Mouse (Mus musculus) adrenal gland, postnatal 25 days (tissue): ENCODE results near the gene Ckb. TPM values are rescaled to one million over a fixed set of nuclear protein-coding genes. Genes with fewer than 3 reads are reported as not detected.
"Not testable (repeated sequence)": the region's sequence is repeated elsewhere in the genome, so short reads cannot be mapped to it uniquely, and the experiment has no call there.

Experiments used
- DNase-seq: peaks from one replicate; pipeline ENCODE4 v3.0.0; 2021; ENCODE audit warnings: mixed read lengths
- long read RNA-seq: library from polyadenylated mRNA; stranded (forward); transcript quantifications from one replicate; pipeline ENCODE4 v2.0.0, GENCODE M21; 2021
- total RNA-seq: library from RNA; stranded (reverse); gene quantifications from 2 replicates; pipeline ENCODE4 v1.2.3, GENCODE M21; 2021

Ckb gene
- 24.3 and 27.3 TPM in 2 replicates for total RNA-seq
- long read RNA-seq, transcript Ckb-201 (8 exons, 1,472 nt), result major isoform, 74 of 91 reads
- long read RNA-seq, partial matches to known transcripts, result 11 of 91 reads
- long read RNA-seq, other reads (novel, unspliced or antisense), result 6 of 91 reads

DNA sequence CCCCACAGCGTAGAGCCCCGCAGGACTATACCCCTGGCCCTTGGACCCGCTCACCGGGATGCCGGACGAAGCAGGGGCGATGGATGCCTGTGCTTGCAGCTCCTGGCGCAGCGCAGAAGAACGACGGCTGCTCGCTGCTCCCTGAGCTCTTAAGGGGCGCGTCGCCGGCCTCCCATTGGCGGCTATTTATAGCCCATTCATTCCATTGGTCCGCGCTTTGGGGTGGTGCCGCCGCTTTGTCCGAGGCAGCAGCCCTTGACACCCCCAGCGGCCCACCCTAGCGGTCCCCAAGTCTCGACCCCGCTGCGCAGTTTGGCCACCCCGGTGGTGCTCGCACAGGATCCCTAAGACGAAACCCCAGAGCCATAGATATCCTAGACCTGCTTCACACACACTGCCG is at the start of gene Ckb:
Ckb (minus strand) TSS at position 163 of the 400 bp plus-strand sequence.
- DNase-seq, result peak; percentile 76

DNA sequence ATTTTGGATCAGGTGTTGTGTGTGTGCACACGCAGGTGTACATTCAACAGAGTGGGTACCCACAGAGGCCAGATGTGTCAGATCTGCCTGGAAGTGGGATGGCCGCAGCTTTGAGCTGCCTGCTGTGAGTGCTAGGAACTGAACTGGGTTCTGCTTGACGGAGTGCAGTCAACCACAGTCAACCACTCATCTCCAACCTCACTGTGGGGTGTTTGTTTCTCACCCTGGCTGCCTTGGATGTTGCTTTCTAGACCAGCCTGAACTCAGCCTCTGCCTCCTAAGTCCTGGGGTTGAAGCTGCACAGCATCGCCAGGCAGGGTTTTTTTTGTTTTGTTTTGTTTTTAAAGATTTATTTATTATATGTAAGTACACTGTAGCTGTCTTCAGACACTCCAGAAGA is 48.1 kb upstream of the Ckb start:
- DNase-seq, result no peak

GRCm38 (mm10) chr12:111718656-111719055 is 46.5 kb upstream of the Ckb start:
- DNase-seq, result no peak

GRCm38 (mm10) chr12:111716505-111716904 is 44.4 kb upstream of the Ckb start:
- no peak for DNase-seq

DNA sequence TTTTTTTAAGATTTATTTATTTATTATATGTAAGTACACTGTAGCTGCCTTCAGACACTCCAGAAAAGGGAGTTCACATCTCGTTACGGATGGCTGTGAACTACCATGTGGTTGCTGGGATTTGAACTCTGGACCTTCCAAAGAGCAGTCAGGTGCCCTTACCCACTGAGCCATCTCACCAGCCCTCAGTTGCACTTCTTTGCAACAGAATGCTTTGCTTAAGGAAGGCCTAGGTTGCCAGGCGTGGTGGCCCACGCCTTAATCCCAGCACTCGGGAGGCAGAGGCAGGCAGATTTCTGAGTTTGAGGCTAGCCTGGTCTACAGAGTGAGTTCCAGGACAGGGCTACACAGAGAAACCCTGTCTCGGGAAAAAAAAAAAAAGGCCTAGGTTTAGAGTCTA is 41.7 kb upstream of the Ckb start:
- DNase-seq, result not testable (repeated sequence)

- peak; percentile 90 for DNase-seq
Observed at GRCm38 (mm10) chr12:111713004-111713651, 41.0 kb upstream of the Ckb start, which contains the start of the genes Bag5 and Apopt1. Bag5 (minus strand) TSS chr12:111713257. Apopt1 (plus strand) TSS chr12:111713261.

- no peak for DNase-seq
Observed at GRCm38 (mm10) chr12:111712476-111712875, 40.3 kb upstream of the Ckb start.

DNA sequence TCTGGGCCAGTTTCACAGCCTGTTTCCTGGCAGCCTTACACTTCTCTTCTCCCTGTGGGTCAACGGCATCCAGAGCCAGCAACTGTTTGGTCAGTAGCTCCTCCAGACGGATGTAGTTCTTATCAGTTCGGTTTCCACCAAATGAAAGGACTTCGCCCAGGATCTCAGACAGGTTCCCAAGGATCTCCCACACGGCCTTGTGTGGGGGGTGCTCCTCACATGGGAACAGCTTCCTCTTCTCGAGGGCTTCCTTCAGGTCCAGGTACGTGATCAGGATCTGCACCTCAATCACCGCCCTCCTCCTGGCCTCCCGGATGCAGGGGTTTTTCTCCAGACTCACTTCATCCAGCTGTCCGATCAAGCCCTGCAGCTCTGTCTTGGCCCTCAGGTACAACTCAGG is 38.0 kb upstream of the Ckb start:
- DNase-seq, result peak; percentile 0

GRCm38 (mm10) chr12:111708181-111708580 is 36.0 kb upstream of the Ckb start:
- peak; percentile 3 for DNase-seq

- peak; percentile 53 for DNase-seq
Observed at GRCm38 (mm10) chr12:111705186-111705973, 33.2 kb upstream of the Ckb start.

- peak; percentile 58 for DNase-seq
Observed at GRCm38 (mm10) chr12:111704609-111705008, 32.5 kb upstream of the Ckb start.

DNA sequence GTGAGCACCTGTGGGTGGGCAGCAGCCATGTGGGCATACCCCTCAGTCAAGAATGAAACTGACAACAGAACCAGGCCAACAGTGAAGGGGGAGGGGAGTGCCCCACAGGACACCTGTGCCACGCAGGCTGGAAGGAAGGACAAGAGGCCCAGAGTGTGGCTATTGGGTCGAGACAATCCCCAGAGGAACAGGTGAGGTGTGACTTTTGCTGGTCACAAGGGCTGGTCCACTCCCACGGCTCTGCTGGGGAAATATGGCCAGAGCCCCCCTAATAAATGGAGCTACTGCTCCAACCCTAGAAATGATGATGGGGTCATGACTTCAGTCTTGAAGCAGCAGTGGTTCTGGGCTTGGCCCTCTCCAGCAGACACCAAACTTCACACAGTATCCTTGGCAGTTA is 31.2 kb upstream of the Ckb start:
- no peak for DNase-seq

DNA sequence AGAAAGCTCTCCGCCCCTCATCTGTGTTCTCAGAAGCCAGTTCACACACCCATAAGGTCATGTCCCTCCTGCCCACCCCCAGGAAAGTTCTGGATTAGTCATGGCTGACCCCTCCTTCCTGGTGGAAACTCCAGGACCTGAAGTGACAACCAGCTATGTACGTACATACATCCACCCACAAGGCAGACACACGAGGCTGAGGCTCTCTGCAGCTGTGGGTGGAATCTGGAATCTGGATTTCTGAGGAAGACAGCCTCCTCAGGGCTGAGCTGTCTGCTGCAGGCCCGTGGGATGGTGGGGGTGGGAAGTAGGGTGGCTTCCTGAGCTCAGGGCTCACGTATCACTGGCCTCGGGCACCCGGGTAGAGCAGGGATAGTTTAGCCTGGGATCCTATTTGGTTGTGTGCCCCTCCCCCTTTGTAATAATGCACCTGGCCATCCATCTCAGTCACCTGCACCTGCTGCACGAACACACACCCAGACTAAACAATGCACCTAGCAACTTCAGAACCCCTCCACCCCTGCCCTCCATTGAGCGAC is 28.9 kb upstream of the Ckb start:
- DNase-seq, result no peak

GRCm38 (mm10) chr12:111699542-111699941 is 27.4 kb upstream of the Ckb start:
- no peak for DNase-seq

DNA sequence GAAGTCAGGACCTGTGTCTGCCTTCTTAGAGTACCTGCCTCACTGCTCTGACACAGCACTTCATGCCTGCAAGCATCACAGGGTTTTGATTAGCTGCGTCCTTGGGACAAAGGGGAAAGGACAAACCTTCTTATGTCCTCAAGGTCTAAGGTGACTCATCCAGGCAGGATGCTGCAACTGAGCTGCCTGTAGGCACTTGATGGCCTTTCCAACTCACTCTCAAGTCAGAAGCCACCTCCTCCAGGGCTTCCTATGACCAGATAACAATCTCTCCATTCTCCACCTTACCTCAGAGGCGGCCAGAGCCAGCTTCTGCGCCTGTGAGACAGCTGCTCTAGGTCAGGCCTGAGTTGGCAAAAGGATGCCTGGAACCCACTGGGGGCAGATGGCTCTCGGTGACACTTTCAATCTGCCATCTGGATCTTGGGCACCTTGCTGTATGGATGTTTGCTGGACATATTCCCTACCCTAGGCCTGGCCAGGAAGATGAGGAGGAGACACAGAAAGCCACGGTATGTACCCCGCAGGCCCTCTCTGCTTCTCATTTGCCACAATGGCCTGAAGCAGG is 26.3 kb upstream of the Ckb start:
- no peak for DNase-seq

GRCm38 (mm10) chr12:111697708-111698107 is 25.6 kb upstream of the Ckb start:
- DNase-seq, result no peak

DNA sequence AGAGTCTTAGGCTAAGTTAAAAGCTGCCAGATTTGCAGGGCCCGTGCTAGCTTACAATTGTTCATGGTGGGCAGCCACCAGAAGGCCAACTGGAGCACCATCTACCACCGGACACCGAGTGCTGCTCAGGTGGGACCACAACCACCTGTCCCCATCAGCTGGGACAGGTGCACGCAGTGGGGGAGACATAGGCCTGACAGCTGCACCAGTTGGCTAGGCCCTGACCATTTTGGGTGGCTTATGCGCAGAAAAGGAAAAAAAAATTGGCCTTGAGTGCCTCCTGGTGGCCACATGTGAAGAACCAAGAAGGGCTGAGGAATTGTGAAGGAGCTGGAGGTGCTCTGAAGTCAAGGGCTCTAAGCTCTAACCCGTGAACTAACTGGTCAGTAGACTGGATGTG is 24.1 kb upstream of the Ckb start:
- peak; percentile 60 for DNase-seq

- DNase-seq, result no peak
Observed at GRCm38 (mm10) chr12:111694880-111695804, 23.0 kb upstream of the Ckb start.

DNA sequence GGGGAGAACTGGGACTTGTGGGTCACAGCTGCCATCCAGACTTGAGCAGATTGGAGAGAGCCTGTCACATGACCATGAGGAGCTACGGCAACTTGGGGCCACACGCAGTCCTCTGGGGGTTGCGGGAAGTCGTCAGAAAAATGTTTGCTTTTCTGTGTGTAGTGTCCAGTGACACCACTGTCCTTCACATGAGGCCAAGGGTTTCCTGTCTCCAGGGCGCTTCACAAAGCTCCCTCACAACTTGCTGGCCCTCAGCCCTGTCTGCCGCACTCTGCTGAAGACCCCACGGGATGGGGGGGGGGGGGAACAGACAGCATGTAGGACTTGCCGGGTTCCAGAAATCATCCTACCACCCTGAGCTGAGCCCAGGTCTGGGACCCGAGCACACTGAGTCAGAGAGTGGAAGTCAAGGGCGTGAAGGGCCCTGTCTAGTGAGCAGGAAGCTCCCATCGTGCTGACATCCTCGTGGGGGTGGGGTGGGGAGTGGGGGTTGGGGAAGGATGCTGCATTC is 22.2 kb upstream of the Ckb start:
- no peak for DNase-seq

- DNase-seq, result no peak
Observed at GRCm38 (mm10) chr12:111693341-111694270, 21.5 kb upstream of the Ckb start.
